Mouse (Mus musculus) kidney, adult 2 months (tissue): ENCODE results near the gene Atp5j2. TPM values are rescaled to one million over a fixed set of nuclear protein-coding genes. Genes with fewer than 3 reads are reported as not detected.
"Not testable (repeated sequence)": the region's sequence is repeated elsewhere in the genome, so short reads cannot be mapped to it uniquely, and the experiment has no call there.

ENCODE experiments used
- DNase-seq: peaks from one replicate; pipeline ENCODE4 v3.0.0; 2021
- H3K27ac ChIP-seq: fragments of 200-500 bp; 2 replicates; pipeline ENCODE4 v1.5.1; 2012; ENCODE audit warnings: low read depth, low read length, control low read depth, inconsistent platforms; ENCODE audit not compliant: insufficient read depth
- H3K27me3 ChIP-seq: fragments of 200-500 bp; replicated peaks from 2 replicates; pipeline ENCODE4 v1.6.1; 2012; ENCODE audit warnings: mild to moderate bottlenecking, moderate library complexity, low read length, inconsistent platforms; ENCODE audit not compliant: control insufficient read depth, insufficient read depth
- H3K36me3 ChIP-seq: fragments of 200-500 bp; 2 replicates; pipeline ENCODE4 v1.6.1; 2012; ENCODE audit warnings: mild to moderate bottlenecking, moderate library complexity, low read length, inconsistent platforms; ENCODE audit not compliant: control insufficient read depth, insufficient read depth
- H3K4me1 ChIP-seq: fragments of 200-500 bp; 2 replicates; pipeline ENCODE4 v1.6.1; 2011; ENCODE audit warnings: low read length; ENCODE audit not compliant: control insufficient read depth, insufficient read depth
- H3K4me3 ChIP-seq: fragments of 200-500 bp; 2 replicates; pipeline ENCODE4 v1.5.1; 2011; ENCODE audit warnings: mild to moderate bottlenecking, low read depth, low read length, control low read depth; ENCODE audit not compliant: insufficient read depth
- CTCF ChIP-seq: fragments of 200-500 bp; conservative IDR thresholded peaks from 2 replicates; pipeline ENCODE4 v1.5.1; 2011; ENCODE audit warnings: low read depth, mild to moderate bottlenecking, control low read depth, low read length, moderate library complexity, mixed read lengths; ENCODE audit not compliant: insufficient read depth, insufficient read length
- POLR2A ChIP-seq: fragments of 200-500 bp; IDR thresholded peaks from one replicate; pipeline ENCODE4 v1.6.1; 2011; ENCODE audit warnings: low read depth, low read length, control low read depth
- WGBS: fragments of 180-500 bp; shearing (Covaris S2); methylation state at CpG from one replicate; pipeline ENCODE4 v1.1.7; 2018; 5-methylcytosine and 5-hydroxymethylcytosine counted together
- polyA plus RNA-seq: library from polyadenylated mRNA; depleted of rRNA; stranded (reverse); fragments of >200 nt; gene quantifications from 2 replicates; pipeline ENCODE4 v1.2.3, GENCODE M21; 2012

The Atp5j2 gene
- polyA plus RNA-seq, 1 experiment = 489 TPM

DNA sequence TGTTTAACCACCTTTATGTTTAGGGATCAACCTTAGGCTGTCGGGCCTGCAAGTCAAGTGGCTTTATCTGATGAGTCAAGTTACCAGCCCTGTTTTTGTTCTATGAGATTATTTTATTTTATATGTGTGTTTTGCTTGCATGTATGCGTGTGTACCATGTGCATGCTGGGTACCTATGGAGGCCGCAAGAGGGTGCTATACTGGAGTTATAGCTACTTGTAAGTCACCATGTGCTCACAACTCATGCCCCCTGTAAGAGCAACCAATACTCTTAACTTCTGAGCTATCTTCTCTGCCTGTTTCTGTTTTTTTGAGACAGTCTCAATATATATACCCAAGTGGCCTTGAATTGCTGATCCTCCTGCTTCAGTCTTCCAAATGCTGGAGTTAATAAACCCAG, 21.6 kb upstream of the Atp5j2 start:
- H3K27ac ChIP-seq = no peak overlapping the region
- no peak overlapping the region for H3K4me3 ChIP-seq
- TF ChIP-seq POLR2A (no peak), CTCF (no peak)
- no peak for DNase-seq
- no peaks in the 10 kb centered on the region for H3K36me3 ChIP-seq
- 97% methylated on average over 3 of the region's 3 CpGs for WGBS
- no peaks in the 10 kb centered on the region for H3K4me1 ChIP-seq
- H3K27me3 ChIP-seq = no peaks in the 10 kb centered on the region

DNA sequence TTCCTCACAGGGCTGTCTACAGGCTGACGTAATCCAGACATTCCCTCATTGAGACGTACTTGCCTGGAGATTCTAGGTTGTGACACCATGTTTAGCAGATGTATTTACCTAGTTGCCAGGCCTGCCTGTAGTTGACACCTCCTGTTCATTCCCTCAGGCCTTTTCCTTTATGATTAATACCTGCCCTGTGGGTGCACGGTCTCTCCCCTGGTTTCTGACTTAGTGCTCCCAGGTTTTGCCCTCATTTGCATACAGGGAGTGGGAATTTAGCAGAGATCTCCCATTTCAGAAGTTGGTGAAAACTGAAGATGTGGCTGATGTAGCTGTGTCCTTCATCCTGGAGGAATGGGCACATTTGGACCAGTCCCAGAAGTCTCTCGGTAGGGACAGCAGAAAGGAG, 20.4 kb upstream of the Atp5j2 start:
- Histone ChIP-seq H3K4me1 (no peaks in the 10 kb centered on the region), H3K27ac (no peak overlapping the region), H3K36me3 (no peaks in the 10 kb centered on the region), H3K4me3 (no peak overlapping the region), H3K27me3 (no peaks in the 10 kb centered on the region)
- no peak for DNase-seq
- TF ChIP-seq CTCF (no peak), POLR2A (no peak)
- 95% methylated on average over 4 of the region's 4 CpGs for WGBS

DNA sequence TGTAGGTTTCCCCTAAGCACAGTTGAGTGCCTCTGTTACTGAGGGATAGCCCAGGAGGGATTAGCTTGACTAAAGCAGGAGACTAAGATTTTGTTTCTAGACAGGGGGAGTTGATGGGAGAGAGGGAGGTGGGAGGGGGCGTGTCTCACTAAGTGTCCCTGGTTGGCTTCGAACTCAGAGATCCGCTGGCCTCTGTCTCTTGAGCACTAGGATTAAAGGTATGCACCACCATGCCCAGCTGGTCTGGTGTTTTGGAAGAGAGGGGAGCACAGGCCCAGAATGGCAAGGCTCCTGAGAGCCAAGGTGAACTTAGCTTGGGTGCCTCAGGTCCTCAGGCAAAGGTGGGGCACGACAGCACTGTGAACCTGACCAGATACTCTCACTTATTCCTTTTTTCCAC, 19.5 kb upstream of the Atp5j2 start:
- Histone ChIP-seq H3K27me3 (no peaks in the 10 kb centered on the region), H3K4me1 (no peaks in the 10 kb centered on the region), H3K36me3 (no peaks in the 10 kb centered on the region), H3K4me3 (no peak overlapping the region), H3K27ac (no peak overlapping the region)
- 97% methylated on average over 4 of the region's 4 CpGs for WGBS
- DNase-seq = no peak
- TF ChIP-seq CTCF (no peak), POLR2A (no peak)

DNA sequence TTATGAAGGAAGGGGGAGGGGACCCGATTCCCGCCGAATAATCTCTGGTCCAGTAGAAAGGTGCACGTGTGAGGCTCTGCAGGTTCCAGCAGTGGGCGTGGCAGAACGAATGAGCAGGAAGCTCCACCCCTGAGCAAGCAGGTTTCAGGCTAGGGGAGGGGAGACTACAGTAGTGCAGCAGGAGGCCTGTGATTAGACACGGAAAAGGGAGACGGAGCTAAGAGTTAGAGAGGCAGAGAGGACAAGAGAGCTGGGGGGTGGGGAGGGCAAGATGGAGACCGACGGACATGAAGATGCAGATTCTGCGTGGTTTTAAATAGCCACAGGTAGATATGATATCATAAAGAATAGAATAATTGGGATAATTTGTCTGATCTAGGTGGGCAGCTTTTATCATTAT, 16.5 kb upstream of the Atp5j2 start:
- H3K4me1 ChIP-seq, H3K36me3 ChIP-seq, H3K27me3 ChIP-seq, H3K4me3 ChIP-seq, DNase-seq, H3K27ac ChIP-seq: not testable (repeated sequence)
- WGBS = 58% methylated on average over 11 of the region's 11 CpGs

DNA sequence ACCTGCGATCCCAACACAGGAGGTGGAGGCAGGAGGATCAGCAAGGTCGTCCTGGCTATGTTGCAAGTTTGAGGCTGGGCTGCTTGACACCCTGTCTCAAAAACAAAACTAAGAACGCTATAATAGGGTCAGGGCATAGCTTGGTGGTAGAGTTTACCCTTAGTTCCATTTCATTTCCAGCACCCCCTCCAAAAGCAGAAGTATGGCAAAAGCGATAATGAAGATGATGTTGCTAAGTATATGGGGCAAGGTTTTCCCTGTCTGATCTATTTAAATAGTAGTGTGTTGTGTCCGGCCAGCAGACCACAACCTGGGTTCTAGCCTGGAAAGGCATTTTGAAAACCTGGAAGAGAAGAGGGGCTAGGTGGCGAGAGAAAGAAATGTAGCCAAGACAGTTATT, 16.1 kb upstream of the Atp5j2 start:
- H3K4me3 ChIP-seq = no peak overlapping the region
- no peaks in the 10 kb centered on the region for H3K27me3 ChIP-seq
- TF ChIP-seq POLR2A (no peak), CTCF (no peak)
- peaks cover 3% of the 10 kb centered on the region; the same call in 1 of the 2 replicates for H3K4me1 ChIP-seq
- DNase-seq = no peak
- no peak overlapping the region for H3K27ac ChIP-seq
- 93% methylated on average over 6 of the region's 6 CpGs for WGBS
- no peaks in the 10 kb centered on the region for H3K36me3 ChIP-seq

DNA sequence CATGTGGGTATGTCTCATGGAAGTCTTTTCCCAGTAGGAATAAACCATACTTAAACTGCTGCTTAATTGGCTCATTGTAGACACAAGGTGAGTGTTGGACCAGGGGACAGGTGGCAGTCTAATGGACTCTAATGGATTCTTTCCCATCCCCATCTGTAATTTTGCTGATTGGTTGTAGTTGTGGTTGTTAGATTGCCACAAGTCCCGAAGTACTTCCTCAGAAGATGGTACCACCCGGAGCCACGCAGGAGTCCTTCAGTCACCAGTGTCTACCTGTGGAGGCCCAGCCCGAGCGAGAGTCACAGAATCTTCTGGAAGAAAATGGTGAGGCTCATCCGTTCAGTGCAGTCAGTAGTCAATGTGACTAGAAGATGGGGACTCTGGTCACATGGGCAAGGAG, 15.5 kb upstream of the Atp5j2 start:
- no peaks in the 10 kb centered on the region for H3K27me3 ChIP-seq
- TF ChIP-seq POLR2A = no peak
- TF ChIP-seq CTCF = no peak
- peaks cover 3% of the 10 kb centered on the region; the same call in 1 of the 2 replicates for H3K4me1 ChIP-seq
- no peak overlapping the region for H3K4me3 ChIP-seq
- 97% methylated on average over 6 of the region's 6 CpGs for WGBS
- no peak overlapping the region for H3K27ac ChIP-seq
- no peaks in the 10 kb centered on the region for H3K36me3 ChIP-seq
- no peak for DNase-seq

DNA sequence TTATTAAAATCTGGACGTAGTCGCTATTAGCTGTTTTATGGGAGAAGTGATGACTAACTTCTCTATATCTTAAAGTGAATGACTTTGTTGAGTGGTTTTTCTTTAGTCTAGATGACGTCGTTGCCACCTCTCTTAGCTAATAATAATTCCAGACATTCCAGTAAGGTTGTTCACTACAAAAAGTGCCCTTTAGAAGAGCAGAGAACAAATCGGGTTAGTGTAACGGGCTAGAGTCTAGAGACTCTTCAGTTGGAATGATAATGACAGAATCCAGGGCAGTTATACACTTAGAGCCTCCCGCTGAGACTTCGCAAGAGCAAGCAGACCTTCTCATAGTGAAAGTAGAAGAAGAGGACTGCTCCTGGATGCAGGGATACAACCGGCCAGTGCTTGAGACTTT, 13.2 kb upstream of the Atp5j2 start:
- H3K4me3 ChIP-seq = peak overlapping the region; percentile 1; the same call in 1 of the 2 replicates
- H3K27me3 ChIP-seq = no peaks in the 10 kb centered on the region
- H3K4me1 ChIP-seq = peaks cover 6% of the 10 kb centered on the region; the same call in 1 of the 2 replicates
- H3K36me3 ChIP-seq = no peaks in the 10 kb centered on the region
- TF ChIP-seq CTCF (no peak), POLR2A (no peak)
- 13% methylated on average over 9 of the region's 9 CpGs for WGBS
- no peak for DNase-seq
- no peak overlapping the region for H3K27ac ChIP-seq

DNA sequence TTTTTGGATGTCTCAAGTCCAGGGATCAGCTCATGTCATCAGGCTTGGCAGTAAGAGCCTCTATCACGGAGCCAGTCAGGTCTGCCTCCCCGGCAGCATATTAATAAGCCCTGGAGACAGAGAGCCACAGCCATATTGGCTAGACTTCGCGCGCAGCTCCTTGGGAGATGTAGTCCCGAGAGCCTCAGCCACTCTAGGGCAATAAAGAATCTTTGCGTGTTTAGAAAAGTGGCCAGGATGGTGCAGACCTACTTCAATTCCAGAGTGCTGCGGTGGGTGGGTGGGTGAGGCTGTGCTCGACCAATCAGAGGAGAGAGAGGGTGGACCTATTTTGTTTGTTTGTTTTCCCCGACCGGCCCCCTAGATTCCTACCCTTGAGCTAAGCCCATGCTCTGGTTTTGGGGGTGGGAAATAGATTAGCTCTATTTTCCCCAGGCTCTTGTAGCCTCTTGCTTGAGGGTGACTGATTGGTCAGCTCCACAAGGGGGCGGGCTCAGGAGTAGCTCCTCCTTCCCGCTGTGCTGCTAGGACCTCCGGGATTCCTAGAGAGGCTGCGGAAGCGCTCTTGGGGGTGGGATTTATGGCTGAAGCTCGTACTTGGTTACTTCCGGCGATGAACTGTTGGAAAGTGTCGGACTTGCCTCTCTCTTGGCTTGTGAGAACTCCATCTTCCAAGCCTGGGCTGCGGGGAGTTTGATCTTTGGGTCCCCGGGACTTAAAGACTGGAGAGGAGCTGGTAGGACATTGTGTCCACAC, 12.3 kb upstream of the Atp5j2 start, which contains the start of gene Zkscan5:
TSS of gene Zkscan5 (plus strand) at position 627 of the 756 bp plus-strand sequence.
- peak within 1 kb of the TSS; percentile 89 for H3K27ac ChIP-seq
- TF ChIP-seq CTCF (no peak), POLR2A (peak; percentile 54)
- WGBS = under 1% methylated on average over 22 of the region's 22 CpGs
- peak within 1 kb of the TSS; percentile 94 for H3K4me3 ChIP-seq
- H3K36me3 ChIP-seq = no peaks in the 10 kb centered on the region
- DNase-seq = peak; percentile 99
- H3K4me1 ChIP-seq = peaks cover 6% of the 10 kb centered on the region; the same call in 1 of the 2 replicates
- H3K27me3 ChIP-seq = no peaks in the 10 kb centered on the region
